Mouse (Mus musculus): ENCODE data around the gene Usp3. TPM values are rescaled to one million over a fixed set of nuclear protein-coding genes. Genes with fewer than 3 reads are reported as not detected.

Gene Usp3
- polyA plus RNA-seq, 1 experiment from 2014 or later, result 13.4 TPM

GRCm38 (mm10) chr9:66603907-66604306, 11.0 kb upstream of the Usp3 start:
- Histone ChIP-seq H3K4me3 (replicated peaks) (no peak overlapping the region), H3K27ac (replicated peaks) (peak overlapping the region; percentile 53), H3K4me2 (no peak overlapping the region), H3K36me3 (replicated peaks) (no peaks in the 10 kb centered on the region), H3K27me3 (0 out of 2 replicates have a peak, but pooled peaks cover 4% of the 10 kb centered on the region), H3K4me1 (replicated peaks) (peaks cover 43% of the 10 kb centered on the region), H3K9ac (no peak overlapping the region), H3K9me3 (replicated peaks) (no peaks in the 10 kb centered on the region)
- no peak for ATAC-seq (ENCODE audit: insufficient read depth)
- 67% methylated on average over 1 of the region's 1 CpGs for whole genome bisulfite sequencing (ENCODE audit: insufficient replicate concordance)

DNA sequence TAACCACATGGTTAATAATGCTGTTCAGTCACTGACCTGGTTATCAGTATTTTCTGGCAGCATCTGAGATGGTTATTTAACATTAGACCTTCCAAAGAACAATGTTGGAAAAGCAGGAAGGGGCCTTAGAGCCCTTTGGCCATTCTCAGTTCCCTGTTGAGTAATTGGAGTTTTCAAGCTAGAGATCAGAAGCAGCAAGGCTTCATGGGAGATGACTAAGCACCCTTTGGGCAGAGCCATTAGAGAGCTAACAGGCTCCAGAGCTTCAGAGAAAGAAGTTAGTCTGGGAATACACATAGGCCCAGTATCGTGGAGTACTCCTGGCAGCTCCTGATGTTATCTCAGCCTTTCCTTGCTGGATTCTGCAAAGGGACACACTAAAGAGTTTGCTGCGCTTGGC, 8.1 kb upstream of the Usp3 start:
- H3K9me3 ChIP-seq (replicated peaks), result no peaks in the 10 kb centered on the region
- H3K4me1 ChIP-seq (replicated peaks), result peaks cover 59% of the 10 kb centered on the region
- 0 out of 2 replicates have a peak, but pooled peaks cover 2% of the 10 kb centered on the region for H3K27me3 ChIP-seq
- no peaks in the 10 kb centered on the region for H3K36me3 ChIP-seq (replicated peaks)
- no peak overlapping the region for H3K9ac ChIP-seq
- H3K4me2 ChIP-seq, result no peak overlapping the region
- peak overlapping the region; percentile 48 for H3K27ac ChIP-seq (replicated peaks)
- no peak overlapping the region for H3K4me3 ChIP-seq (replicated peaks)
- 68% methylated on average over 2 of the region's 2 CpGs for WGBS (ENCODE audit: insufficient replicate concordance)
- no peak for ATAC-seq (ENCODE audit: insufficient read depth)

DNA sequence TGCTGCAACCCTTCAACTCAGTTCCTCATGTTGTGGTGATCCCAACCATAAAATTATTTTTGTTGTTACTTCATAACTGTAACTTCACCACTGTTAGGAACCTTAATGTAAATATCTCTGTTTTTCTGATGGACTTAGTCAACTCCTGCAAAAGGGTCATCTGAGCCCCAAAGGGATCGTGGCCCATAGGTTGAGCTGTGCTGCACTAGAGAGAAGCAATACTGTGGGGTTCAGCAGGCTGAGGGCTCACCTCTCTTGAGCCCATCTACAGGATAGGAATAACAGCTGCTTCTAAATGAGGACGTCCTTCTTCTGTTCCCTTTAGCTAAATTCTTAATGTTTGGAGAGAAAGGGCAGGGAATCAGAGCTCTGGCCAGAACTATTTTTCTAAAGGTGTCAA, 7.6 kb upstream of the Usp3 start:
- Histone ChIP-seq H3K4me3 (replicated peaks) (no peak overlapping the region), H3K4me2 (no peak overlapping the region), H3K9me3 (replicated peaks) (no peaks in the 10 kb centered on the region), H3K36me3 (replicated peaks) (no peaks in the 10 kb centered on the region), H3K27me3 (no peaks in the 10 kb centered on the region), H3K4me1 (replicated peaks) (peaks cover 59% of the 10 kb centered on the region), H3K9ac (no peak overlapping the region), H3K27ac (replicated peaks) (no peak overlapping the region)
- WGBS (ENCODE audit: insufficient replicate concordance), result 43% methylated on average over 2 of the region's 2 CpGs
- no peak for ATAC-seq (ENCODE audit: insufficient read depth)

GRCm38 (mm10) chr9:66599577-66599976, 6.6 kb upstream of the Usp3 start:
- H3K9me3 ChIP-seq (replicated peaks), result no peaks in the 10 kb centered on the region
- peak; percentile 43; the same call in 1 of the 2 replicates for ATAC-seq (ENCODE audit: insufficient read depth)
- peak overlapping the region; percentile 63 for H3K27ac ChIP-seq (replicated peaks)
- H3K4me2 ChIP-seq, result no peak overlapping the region
- H3K4me3 ChIP-seq (replicated peaks), result no peak overlapping the region
- H3K36me3 ChIP-seq (replicated peaks), result no peaks in the 10 kb centered on the region
- no peaks in the 10 kb centered on the region for H3K27me3 ChIP-seq
- H3K9ac ChIP-seq, result no peak overlapping the region
- WGBS (ENCODE audit: insufficient replicate concordance), result 5% methylated on average over 4 of the region's 4 CpGs
- H3K4me1 ChIP-seq (replicated peaks), result peaks cover 57% of the 10 kb centered on the region

GRCm38 (mm10) chr9:66598636-66599035, 5.7 kb upstream of the Usp3 start:
- peaks cover 60% of the 10 kb centered on the region for H3K4me1 ChIP-seq (replicated peaks)

DNA sequence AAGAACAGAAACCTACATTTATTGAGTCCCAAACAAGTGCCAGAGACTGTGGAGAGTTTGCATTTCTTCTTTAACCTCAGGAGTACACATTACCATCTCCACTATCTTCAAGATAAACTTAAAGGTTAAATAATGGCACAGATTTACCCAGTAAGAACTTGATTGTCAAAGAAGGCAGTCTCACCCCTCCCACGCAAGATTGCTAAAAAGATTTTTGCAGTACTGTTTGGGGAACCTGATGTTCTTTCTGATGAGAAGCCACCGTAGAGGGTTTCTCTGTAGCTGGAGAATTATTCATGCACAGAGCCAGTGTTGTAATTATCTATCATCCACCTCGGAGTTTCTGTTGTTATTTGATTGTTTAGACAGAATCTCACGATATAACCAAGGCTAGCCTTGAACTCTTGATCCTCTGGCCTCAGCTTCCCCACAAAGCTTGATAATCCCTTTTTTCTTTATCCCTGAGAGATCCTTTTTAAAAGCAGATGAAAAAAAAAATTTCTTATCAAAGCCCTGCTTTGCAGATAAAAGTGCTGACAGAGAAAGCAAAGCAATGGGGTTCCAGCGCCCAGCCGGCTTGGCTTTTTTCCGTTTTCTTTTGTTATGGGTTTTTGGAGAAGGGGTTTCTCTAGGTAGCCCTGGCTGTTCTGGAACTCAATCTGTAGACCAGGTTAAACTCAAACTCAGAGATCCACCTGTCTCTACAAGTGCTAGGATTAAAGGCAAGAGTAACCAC, 4.7 kb upstream of the Usp3 start:
- no peaks in the 10 kb centered on the region for H3K9me3 ChIP-seq (replicated peaks)
- no peaks in the 10 kb centered on the region for H3K36me3 ChIP-seq (replicated peaks)
- no peaks in the 10 kb centered on the region for H3K27me3 ChIP-seq
- WGBS (ENCODE audit: insufficient replicate concordance), result 54% methylated on average over 7 of the region's 7 CpGs
- no peak overlapping the region for H3K27ac ChIP-seq (replicated peaks)
- no peak overlapping the region for H3K4me2 ChIP-seq
- no peak for ATAC-seq (ENCODE audit: insufficient read depth)
- peaks cover 66% of the 10 kb centered on the region for H3K4me1 ChIP-seq (replicated peaks)
- no peak overlapping the region for H3K9ac ChIP-seq
- no peak overlapping the region for H3K4me3 ChIP-seq (replicated peaks)

More at GRCm38 (mm10) chr9:66598636-66599035, 5.7 kb upstream of the Usp3 start:
- Histone ChIP-seq H3K4me2 (no peak overlapping the region), H3K36me3 (replicated peaks) (no peaks in the 10 kb centered on the region), H3K27ac (replicated peaks) (no peak overlapping the region), H3K27me3 (no peaks in the 10 kb centered on the region), H3K9ac (no peak overlapping the region), H3K9me3 (replicated peaks) (no peaks in the 10 kb centered on the region), H3K4me3 (replicated peaks) (no peak overlapping the region)
- no peak for ATAC-seq (ENCODE audit: insufficient read depth)
- 41% methylated on average over 5 of the region's 5 CpGs for WGBS (ENCODE audit: insufficient replicate concordance)

- H3K4me2 ChIP-seq, result no peak overlapping the region
- H3K9ac ChIP-seq, result no peak overlapping the region
- H3K27ac ChIP-seq (replicated peaks), result no peak overlapping the region
- peaks cover 68% of the 10 kb centered on the region for H3K4me1 ChIP-seq (replicated peaks)
- no peaks in the 10 kb centered on the region for H3K27me3 ChIP-seq
- no peaks in the 10 kb centered on the region for H3K36me3 ChIP-seq (replicated peaks)
- 54% methylated on average over 6 of the region's 6 CpGs for WGBS (ENCODE audit: insufficient replicate concordance)
- ATAC-seq (ENCODE audit: insufficient read depth), result no peak
- H3K4me3 ChIP-seq (replicated peaks), result no peak overlapping the region
- H3K9me3 ChIP-seq (replicated peaks), result no peaks in the 10 kb centered on the region
Observed at GRCm38 (mm10) chr9:66597076-66597475, 4.1 kb upstream of the Usp3 start.

GRCm38 (mm10) chr9:66595722-66596675, 3.1 kb upstream of the Usp3 start:
- ATAC-seq (ENCODE audit: insufficient read depth), result no peak
- H3K27me3 ChIP-seq, result no peaks in the 10 kb centered on the region
- H3K36me3 ChIP-seq (replicated peaks), result no peaks in the 10 kb centered on the region
- WGBS (ENCODE audit: insufficient replicate concordance), result 65% methylated on average over 5 of the region's 5 CpGs
- no peaks in the 10 kb centered on the region for H3K9me3 ChIP-seq (replicated peaks)
- H3K27ac ChIP-seq (replicated peaks), result peak overlapping the region; percentile 14; the same call in 1 of the 2 replicates
- peaks cover 75% of the 10 kb centered on the region for H3K4me1 ChIP-seq (replicated peaks)
- H3K4me3 ChIP-seq (replicated peaks), result no peak overlapping the region
- no peak overlapping the region; the same call in 1 of the 2 replicates for H3K4me2 ChIP-seq
- no peak overlapping the region for H3K9ac ChIP-seq

GRCm38 (mm10) chr9:66594061-66594460, 1.1 kb upstream of the Usp3 start:
- 40% methylated on average over 3 of the region's 3 CpGs for WGBS (ENCODE audit: insufficient replicate concordance)
- H3K4me1 ChIP-seq (replicated peaks), result peaks cover 69% of the 10 kb centered on the region
- peak overlapping the region; percentile 95 for H3K4me2 ChIP-seq
- peak overlapping the region; percentile 59; the same call in 1 of the 2 replicates for H3K9ac ChIP-seq
- peak overlapping the region; percentile 92 for H3K4me3 ChIP-seq (replicated peaks)
- H3K9me3 ChIP-seq (replicated peaks), result no peaks in the 10 kb centered on the region
- H3K27ac ChIP-seq (replicated peaks), result peak overlapping the region; percentile 88
- no peaks in the 10 kb centered on the region for H3K36me3 ChIP-seq (replicated peaks)
- no peaks in the 10 kb centered on the region for H3K27me3 ChIP-seq
- no peak for ATAC-seq (ENCODE audit: insufficient read depth)

DNA sequence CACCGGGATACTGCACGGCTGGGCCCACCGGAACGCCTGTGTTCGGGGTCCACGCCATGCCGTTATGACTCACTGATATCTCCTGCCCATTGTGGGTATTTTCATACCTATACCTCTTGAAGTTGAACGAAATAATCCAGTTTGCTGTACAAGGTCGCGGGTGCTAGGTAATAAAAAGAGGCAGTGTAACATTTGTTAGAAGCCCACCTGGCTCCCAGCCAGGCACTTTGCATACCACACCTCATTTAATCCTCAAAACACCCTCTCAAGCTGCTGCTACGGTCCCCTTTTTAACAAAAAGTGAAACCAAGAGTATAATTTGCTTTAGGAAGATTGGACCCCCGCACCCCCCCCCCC, 649 bp upstream of the Usp3 start:
- 2% methylated on average over 12 of the region's 12 CpGs for WGBS (ENCODE audit: insufficient replicate concordance)
- Histone ChIP-seq H3K27ac (replicated peaks) (peak overlapping the region; percentile 88), H3K9me3 (replicated peaks) (no peaks in the 10 kb centered on the region), H3K4me1 (replicated peaks) (peaks cover 65% of the 10 kb centered on the region), H3K27me3 (no peaks in the 10 kb centered on the region), H3K4me2 (peak overlapping the region; percentile 95), H3K9ac (peak overlapping the region; percentile 59), H3K36me3 (replicated peaks) (no peaks in the 10 kb centered on the region), H3K4me3 (replicated peaks) (peak overlapping the region; percentile 92)
- ATAC-seq (ENCODE audit: insufficient read depth), result no peak
